ENCODE assay signal across 20 mouse cellular contexts in genomic region chr16:36710794-36711193, GRCm38 (mm10). TPM values are rescaled to one million over a fixed set of nuclear protein-coding genes. Genes with fewer than 3 reads are reported as not detected.
DNase-seq lines count a peak whose midpoint lies in the region; ATAC-seq and TF ChIP-seq lines count a peak whose summit lies in the region.
"Had no signal": no experiment of that assay in that cellular context is flagged by ENCODE, and none has a peak within 500 bp of the region (broad histone marks: within the 10 kb centered on the region; RNA-seq: fewer than 3 reads in every experiment).

No protein-coding gene starts in this region.

- no peak for TF ChIP-seq EP300 in stomach, postnatal 0 days (optimal IDR thresholded peaks at IDR 0.05)

- DNase-seq in lung, postnatal 36 days: peak; percentile 40
- no peak for DNase-seq in lung, adult 2 months
- peak; percentile 83 for DNase-seq in ZHBTc4 (ENCODE audit: low read depth, low spot score)
- DNase-seq in stomach, postnatal 0 days (ENCODE audit: low spot score): no peak
- no peak for DNase-seq in midbrain, embryonic 14.5 days
- DNase-seq: adrenal gland, postnatal 14 days; cerebellum, adult 9-11 months; embryo, embryonic 11 days; gastrocnemius, postnatal 10 days; kidney, adult 9 months; liver, embryonic 13.5 days; thymus, adult 2 months had no signal

- no peaks in the 10 kb centered on the region for H3K27me3 ChIP-seq in intestine, postnatal 0 days (replicated peaks; ENCODE audit: control insufficient read depth, insufficient read depth, low read length)
- H3K27me3 ChIP-seq in intestine, embryonic 15.5 days (replicated peaks): no peaks in the 10 kb centered on the region
- H3K27me3 ChIP-seq in stomach, postnatal 0 days (ENCODE audit: control insufficient read depth, insufficient read depth, low read length): no peaks in the 10 kb centered on the region
- H3K27me3 ChIP-seq in midbrain, embryonic 14.5 days (ENCODE audit: control insufficient read depth, insufficient read depth, low read length): no peaks in the 10 kb centered on the region
- H3K27me3 ChIP-seq in forebrain, embryonic 13.5 days: no peaks in the 10 kb centered on the region
- H3K27me3 ChIP-seq: liver, embryonic 13.5 days had no signal

- no peak overlapping the region for H3K27ac ChIP-seq in intestine, postnatal 0 days (ENCODE audit: low read depth, low read length)
- no peak overlapping the region for H3K27ac ChIP-seq in intestine, embryonic 15.5 days
- no peak overlapping the region for H3K27ac ChIP-seq in stomach, postnatal 0 days (replicated peaks)
- no peak overlapping the region for H3K27ac ChIP-seq in midbrain, embryonic 14.5 days (replicated peaks; ENCODE audit: low read depth, low read length)
- H3K27ac ChIP-seq in forebrain, embryonic 13.5 days: no peak overlapping the region
- H3K27ac ChIP-seq: heart, embryonic 10.5 days; liver, embryonic 13.5 days had no signal

- H3K4me3 ChIP-seq in intestine, postnatal 0 days (ENCODE audit: low read depth, low read length): no peak overlapping the region
- no peak overlapping the region for H3K4me3 ChIP-seq in intestine, embryonic 15.5 days (replicated peaks)
- no peak overlapping the region for H3K4me3 ChIP-seq in lung, adult 2 months (replicated peaks; ENCODE audit: extremely low read depth, low read depth, low read length)
- no peak overlapping the region for H3K4me3 ChIP-seq in stomach, postnatal 0 days (ENCODE audit: low read depth, low read length)
- H3K4me3 ChIP-seq in midbrain, embryonic 14.5 days (replicated peaks; ENCODE audit: low read depth, low read length): no peak overlapping the region
- no peak overlapping the region for H3K4me3 ChIP-seq in forebrain, embryonic 13.5 days
- H3K4me3 ChIP-seq: heart, embryonic 10.5 days; liver, embryonic 13.5 days had no signal

- no peak for TF ChIP-seq POLR2A in lung, adult 2 months (IDR thresholded peaks at IDR 0.05; ENCODE audit: borderline replicate concordance, extremely low read depth, low read depth, low read length)

- TF ChIP-seq CTCF in intestine, postnatal 0 days (IDR thresholded peaks at IDR 0.05; ENCODE audit: low read depth): peak; percentile 53
- TF ChIP-seq CTCF in lung, adult 2 months (IDR thresholded peaks at IDR 0.05; ENCODE audit: insufficient read depth, low read length): no peak; the same call in 1 of the 2 replicates
- peak; percentile 50 for TF ChIP-seq CTCF in stomach, postnatal 0 days (IDR thresholded peaks at IDR 0.05; ENCODE audit: low read depth)

- no peaks in the 10 kb centered on the region for H3K36me3 ChIP-seq in intestine, postnatal 0 days (ENCODE audit: control insufficient read depth, insufficient read depth)
- no peaks in the 10 kb centered on the region for H3K36me3 ChIP-seq in intestine, embryonic 15.5 days
- no peaks in the 10 kb centered on the region for H3K36me3 ChIP-seq in stomach, postnatal 0 days (ENCODE audit: control insufficient read depth, insufficient read depth, low read length)
- no peaks in the 10 kb centered on the region for H3K36me3 ChIP-seq in midbrain, embryonic 14.5 days (ENCODE audit: control insufficient read depth, insufficient read depth, low read length)
- H3K36me3 ChIP-seq in forebrain, embryonic 13.5 days (ENCODE audit: poor library complexity, severe bottlenecking): no peaks in the 10 kb centered on the region
- H3K36me3 ChIP-seq: heart, embryonic 10.5 days; liver, embryonic 13.5 days had no signal

- WGBS in intestine, postnatal 0 days: 99% methylated on average over 2 of the region's 2 CpGs
- WGBS in intestine, embryonic 15.5 days: 96% methylated on average over 2 of the region's 2 CpGs
- WGBS in lung, adult 2 months: 95% methylated on average over 2 of the region's 2 CpGs
- WGBS in stomach, postnatal 0 days: 91% methylated on average over 2 of the region's 2 CpGs
- 96% methylated on average over 2 of the region's 2 CpGs for WGBS in midbrain, embryonic 14.5 days
- 100% methylated on average over 2 of the region's 2 CpGs for WGBS in forebrain, embryonic 13.5 days

- no peak overlapping the region for H3K9ac ChIP-seq in intestine, postnatal 0 days (ENCODE audit: low read depth, low read length)
- H3K9ac ChIP-seq in intestine, embryonic 15.5 days: no peak overlapping the region
- H3K9ac ChIP-seq in stomach, postnatal 0 days (ENCODE audit: low read length): no peak overlapping the region
- H3K9ac ChIP-seq in midbrain, embryonic 14.5 days (replicated peaks; ENCODE audit: low read length): no peak overlapping the region
- no peak overlapping the region for H3K9ac ChIP-seq in forebrain, embryonic 13.5 days
- H3K9ac ChIP-seq: liver, embryonic 13.5 days had no signal

- no peak for ATAC-seq in intestine, postnatal 0 days
- no peak for ATAC-seq in intestine, embryonic 15.5 days
- ATAC-seq in stomach, postnatal 0 days (ENCODE audit: low FRiP score, low TSS enrichment): no peak
- ATAC-seq in midbrain, embryonic 14.5 days (ENCODE audit: low FRiP score, low TSS enrichment): no peak
- no peak for ATAC-seq in forebrain, embryonic 13.5 days
- ATAC-seq: forebrain, embryonic 16.5 days; hindbrain, embryonic 16.5 days; midbrain, embryonic 16.5 days had no signal

- no peak overlapping the region for H3K4me2 ChIP-seq in intestine, postnatal 0 days (replicated peaks; ENCODE audit: low read depth)
- H3K4me2 ChIP-seq in intestine, embryonic 15.5 days (replicated peaks): no peak overlapping the region
- H3K4me2 ChIP-seq in stomach, postnatal 0 days (replicated peaks; ENCODE audit: low read depth): no peak overlapping the region
- H3K4me2 ChIP-seq in midbrain, embryonic 14.5 days (ENCODE audit: low read length): no peak overlapping the region
- no peak overlapping the region for H3K4me2 ChIP-seq in forebrain, embryonic 13.5 days
- H3K4me2 ChIP-seq: liver, embryonic 13.5 days had no signal

- no peaks in the 10 kb centered on the region for H3K4me1 ChIP-seq in intestine, postnatal 0 days (replicated peaks; ENCODE audit: control insufficient read depth, insufficient read depth, low read length)
- no peaks in the 10 kb centered on the region for H3K4me1 ChIP-seq in intestine, embryonic 15.5 days (replicated peaks)
- H3K4me1 ChIP-seq in lung, adult 2 months (ENCODE audit: control insufficient read depth, insufficient read depth, low read length): no peaks in the 10 kb centered on the region
- H3K4me1 ChIP-seq in stomach, postnatal 0 days (replicated peaks; ENCODE audit: control insufficient read depth, insufficient read depth): no peaks in the 10 kb centered on the region
- no peaks in the 10 kb centered on the region for H3K4me1 ChIP-seq in midbrain, embryonic 14.5 days (ENCODE audit: control insufficient read depth, insufficient read depth, low read length)
- H3K4me1 ChIP-seq in forebrain, embryonic 13.5 days: no peaks in the 10 kb centered on the region
- H3K4me1 ChIP-seq: heart, embryonic 10.5 days; liver, embryonic 13.5 days had no signal

- no peaks in the 10 kb centered on the region for H3K9me3 ChIP-seq in intestine, postnatal 0 days (ENCODE audit: control insufficient read depth)
- no peaks in the 10 kb centered on the region for H3K9me3 ChIP-seq in intestine, embryonic 15.5 days
- H3K9me3 ChIP-seq in stomach, postnatal 0 days (ENCODE audit: control insufficient read depth, low read length): no peaks in the 10 kb centered on the region
- no peaks in the 10 kb centered on the region for H3K9me3 ChIP-seq in midbrain, embryonic 14.5 days (ENCODE audit: control insufficient read depth, low read length)
- H3K9me3 ChIP-seq in forebrain, embryonic 13.5 days (replicated peaks): no peaks in the 10 kb centered on the region; the same call in 1 of the 2 replicates
- H3K9me3 ChIP-seq: heart, embryonic 10.5 days; liver, embryonic 13.5 days had no signal

RNA-seq across cellular contexts. Expression of gene Ildr1, which starts 17.0 kb away (rescaled TPM):
- 4.7 and 7.5 TPM in 2 replicates for polyA plus RNA-seq in intestine, postnatal 0 days (2015; fragmentation: Nextera tagmentation; extraction: Ambion mirVana)
- 6.6 and 7.3 TPM in 2 replicates for polyA plus RNA-seq in intestine, embryonic 15.5 days (2015; fragmentation: Nextera tagmentation; extraction: Ambion mirVana)
- 14.8 and 14.9 TPM in 2 replicates for polyA plus RNA-seq in lung, adult 2 months (2012; rRNA removed)
- polyA plus RNA-seq in stomach, postnatal 0 days (2015; fragmentation: Nextera tagmentation; extraction: Ambion mirVana): 2.5 TPM in 2 replicates
- 0.16 and 0.26 TPM in 2 replicates for polyA plus RNA-seq in midbrain, embryonic 14.5 days (2014; fragmentation: Nextera tagmentation; extraction: Ambion mirVana)
- polyA plus RNA-seq in forebrain, embryonic 13.5 days (2015; fragmentation: Nextera tagmentation; extraction: Ambion mirVana): not detected in 2 replicates
- polyA plus RNA-seq: neural tube, embryonic 11.5 days had no signal

RNA-seq across cellular contexts. Expression of gene Cd86, which starts 44.9 kb away (rescaled TPM):
- 1.2 and 1.6 TPM in 2 replicates for polyA plus RNA-seq in intestine, postnatal 0 days (2015; fragmentation: Nextera tagmentation; extraction: Ambion mirVana)
- polyA plus RNA-seq in intestine, embryonic 15.5 days (2015; fragmentation: Nextera tagmentation; extraction: Ambion mirVana): 2.4 TPM in 2 replicates
- polyA plus RNA-seq in lung, adult 2 months (2012; rRNA removed): 1.8 and 2.8 TPM in 2 replicates
- 1.5 and 2.0 TPM in 2 replicates for polyA plus RNA-seq in stomach, postnatal 0 days (2015; fragmentation: Nextera tagmentation; extraction: Ambion mirVana)
- 0.47 and 2.0 TPM in 2 replicates for polyA plus RNA-seq in midbrain, embryonic 14.5 days (2014; fragmentation: Nextera tagmentation; extraction: Ambion mirVana)
- 0.77 and 0.85 TPM in 2 replicates for polyA plus RNA-seq in forebrain, embryonic 13.5 days (2015; fragmentation: Nextera tagmentation; extraction: Ambion mirVana)

Comparison
In these comparisons a context has a peak if more than half of its experiments do, and no peak if none do; other contexts are left out.
1. DNase-seq: peak in lung, postnatal 36 days (single experiment) and ZHBTc4 (single experiment); none in lung, adult 2 months (single experiment), stomach, postnatal 0 days (single experiment) and midbrain, embryonic 14.5 days (single experiment).